Mouse (Mus musculus) liver, adult 2 months (tissue): ENCODE measurements around the gene Hecw2.

Experiments
- CTCF ChIP-seq: fragments of 200-500 bp; IDR thresholded peaks from 2 replicates; pipeline ENCODE4 v1.5.1; 2011; ENCODE audit warnings: low read depth, low read length, control low read depth
- POLR2A ChIP-seq: fragments of 200-500 bp; IDR thresholded peaks from 2 replicates; pipeline ENCODE4 v1.6.1; 2011; ENCODE audit warnings: low read length, control low read depth; ENCODE audit not compliant: insufficient read depth; ENCODE audit errors: extremely low read depth

DNA sequence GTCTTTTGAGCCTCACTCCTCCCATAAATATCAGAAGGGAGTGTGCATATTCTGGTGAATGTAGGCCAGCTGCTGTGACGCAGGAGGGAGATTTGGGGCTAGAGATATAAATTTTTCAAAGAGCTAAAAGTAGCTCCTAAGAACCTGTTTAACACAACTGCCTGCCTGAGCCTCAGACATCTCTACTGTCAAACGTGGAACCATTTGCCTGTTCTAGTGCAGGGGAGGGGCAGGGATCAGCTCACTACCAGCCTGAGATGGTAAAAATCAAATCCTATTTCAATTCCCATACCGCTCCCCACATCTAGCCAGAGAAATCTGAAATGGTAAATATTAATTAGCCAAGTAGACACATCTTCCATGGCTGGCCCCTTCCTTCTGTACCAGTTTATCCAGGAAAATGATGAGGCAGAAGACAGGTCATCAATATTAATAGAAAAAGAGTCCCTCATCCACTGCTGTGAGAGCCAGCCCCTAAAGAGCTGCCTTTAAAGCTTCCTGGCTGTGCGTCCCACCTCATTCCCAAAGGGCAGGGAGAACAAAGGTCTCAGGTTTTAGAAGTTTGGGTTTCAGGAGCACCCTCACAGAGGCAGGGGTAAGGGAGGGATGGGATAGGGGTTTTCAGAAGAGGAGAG is 61.0 kb downstream of the Hecw2 start:
- TF ChIP-seq CTCF (no peak), POLR2A (no peak)
